Mouse (Mus musculus) kidney, adult 2 months (tissue): ENCODE data around the gene Trim27. TPM values are rescaled to one million over a fixed set of nuclear protein-coding genes. Genes with fewer than 3 reads are reported as not detected.

Experiments used
- DNase-seq: peaks from one replicate; pipeline ENCODE4 v3.0.0; 2021
- H3K27ac ChIP-seq: fragments of 200-500 bp; 2 replicates; pipeline ENCODE4 v1.5.1; 2012; ENCODE audit warnings: low read depth, low read length, control low read depth, inconsistent platforms; ENCODE audit not compliant: insufficient read depth
- H3K27me3 ChIP-seq: fragments of 200-500 bp; replicated peaks from 2 replicates; pipeline ENCODE4 v1.6.1; 2012; ENCODE audit warnings: mild to moderate bottlenecking, moderate library complexity, low read length, inconsistent platforms; ENCODE audit not compliant: control insufficient read depth, insufficient read depth
- H3K36me3 ChIP-seq: fragments of 200-500 bp; 2 replicates; pipeline ENCODE4 v1.6.1; 2012; ENCODE audit warnings: mild to moderate bottlenecking, moderate library complexity, low read length, inconsistent platforms; ENCODE audit not compliant: control insufficient read depth, insufficient read depth
- H3K4me1 ChIP-seq: fragments of 200-500 bp; 2 replicates; pipeline ENCODE4 v1.6.1; 2011; ENCODE audit warnings: low read length; ENCODE audit not compliant: control insufficient read depth, insufficient read depth
- H3K4me3 ChIP-seq: fragments of 200-500 bp; 2 replicates; pipeline ENCODE4 v1.5.1; 2011; ENCODE audit warnings: mild to moderate bottlenecking, low read depth, low read length, control low read depth; ENCODE audit not compliant: insufficient read depth
- CTCF ChIP-seq: fragments of 200-500 bp; conservative IDR thresholded peaks from 2 replicates; pipeline ENCODE4 v1.5.1; 2011; ENCODE audit warnings: low read depth, mild to moderate bottlenecking, control low read depth, low read length, moderate library complexity, mixed read lengths; ENCODE audit not compliant: insufficient read depth, insufficient read length
- POLR2A ChIP-seq: fragments of 200-500 bp; IDR thresholded peaks from one replicate; pipeline ENCODE4 v1.6.1; 2011; ENCODE audit warnings: low read depth, low read length, control low read depth
- WGBS: fragments of 180-500 bp; shearing (Covaris S2); methylation state at CpG from one replicate; pipeline ENCODE4 v1.1.7; 2018; 5-methylcytosine and 5-hydroxymethylcytosine counted together
- polyA plus RNA-seq: library from polyadenylated mRNA; depleted of rRNA; stranded (reverse); fragments of >200 nt; gene quantifications from 2 replicates; pipeline ENCODE4 v1.2.3, GENCODE M21; 2012

Trim27 gene
- polyA plus RNA-seq, 1 experiment: 30.2 TPM

DNA sequence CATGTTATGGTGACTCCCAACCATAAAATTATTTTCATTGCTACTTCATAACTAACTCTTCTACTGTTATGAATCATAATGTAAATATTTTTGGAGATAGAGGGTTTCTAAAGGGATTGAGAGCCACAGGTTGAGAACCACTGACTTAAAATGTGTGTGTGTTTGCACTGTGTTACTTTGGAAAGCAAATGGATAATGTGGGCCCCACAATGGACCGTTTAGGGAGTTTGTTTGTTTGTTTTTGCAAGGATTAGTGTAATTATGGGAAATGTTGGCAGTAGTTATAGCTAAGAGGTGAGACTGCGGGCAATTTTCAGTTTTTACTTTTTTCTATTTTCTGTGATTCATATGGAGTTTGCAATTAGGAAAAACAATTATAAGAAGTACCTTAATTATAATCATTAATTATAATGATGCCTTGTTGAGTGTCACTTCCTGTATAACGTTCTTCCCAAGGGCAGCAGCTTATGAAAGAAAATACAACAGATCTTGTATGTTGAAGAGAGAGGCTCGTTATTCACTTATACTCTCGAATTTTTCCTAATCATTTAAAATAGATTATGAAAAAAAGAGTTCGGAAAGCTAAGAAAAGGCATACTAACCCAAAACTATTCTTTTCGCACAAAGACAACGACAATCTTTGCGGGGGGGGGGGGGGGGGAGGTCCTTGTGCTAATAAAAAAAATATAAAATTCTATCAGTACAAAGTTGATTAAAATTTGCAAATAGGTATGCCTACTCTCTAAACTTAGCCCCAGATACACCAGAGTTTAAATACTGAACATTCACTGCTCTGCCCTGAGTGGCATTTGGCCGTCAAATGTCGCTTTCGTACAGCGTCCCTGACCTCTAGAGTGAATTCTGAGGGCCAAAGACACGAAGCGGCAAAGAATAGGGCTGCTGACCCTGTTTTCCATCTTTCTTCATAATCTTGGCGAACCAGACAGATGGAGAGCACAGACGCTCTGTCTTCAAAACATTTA is 20.1 kb downstream of the Trim27 start:
- TF ChIP-seq POLR2A: no peak
- TF ChIP-seq CTCF: no peak
- no peaks in the 10 kb centered on the region for H3K36me3 ChIP-seq
- peak overlapping the region; percentile 65 for H3K4me3 ChIP-seq
- H3K27ac ChIP-seq: peak overlapping the region; percentile 21; the same call in 1 of the 2 replicates
- no peak for DNase-seq
- no peaks in the 10 kb centered on the region; the same call in 1 of the 2 replicates for H3K27me3 ChIP-seq
- 9% methylated on average over 17 of the region's 17 CpGs for WGBS
- H3K4me1 ChIP-seq: no peaks in the 10 kb centered on the region

DNA sequence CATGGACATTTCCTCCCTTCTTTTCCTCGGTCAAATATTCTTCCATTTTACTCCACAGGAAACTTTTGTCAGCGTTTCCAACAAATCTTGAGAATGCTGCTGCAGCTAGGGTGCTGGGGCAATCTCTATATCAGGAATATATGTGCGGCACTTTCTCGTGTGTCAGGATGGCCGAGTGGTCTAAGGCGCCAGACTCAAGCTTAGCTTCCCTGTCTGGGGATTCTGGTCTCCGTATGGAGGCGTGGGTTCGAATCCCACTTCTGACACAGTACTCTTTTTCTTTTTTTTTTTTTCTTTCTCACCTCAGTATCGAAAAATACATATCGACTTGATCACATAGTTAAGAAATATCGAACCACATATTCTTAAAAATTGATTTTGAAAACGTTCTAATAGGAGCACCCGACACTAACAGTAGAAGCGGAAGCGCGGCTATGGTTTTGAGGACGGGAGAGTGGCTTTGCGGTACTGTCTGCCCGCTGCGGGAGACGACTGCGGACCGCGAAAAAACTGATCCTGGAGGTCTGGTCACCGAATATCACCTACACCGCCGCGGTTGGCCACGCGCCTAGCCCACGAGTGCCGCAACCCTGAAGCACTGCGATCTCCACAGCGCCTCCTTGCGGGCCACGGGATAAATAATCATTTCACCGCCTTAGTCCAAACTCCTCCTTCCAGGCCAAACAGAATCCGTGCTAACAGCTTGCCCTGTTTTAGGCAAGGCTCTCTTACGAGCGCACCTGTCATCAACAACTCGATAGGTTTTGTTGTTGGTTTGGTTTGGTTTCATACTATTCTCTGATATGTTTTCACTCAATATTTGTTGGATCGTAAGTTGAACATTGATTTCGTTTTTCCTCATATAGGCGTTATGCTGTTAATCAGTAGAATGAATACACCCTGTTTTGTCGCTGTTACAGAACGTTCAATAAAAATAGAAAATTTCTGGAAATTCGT is 21.1 kb downstream of the Trim27 start:
- peak overlapping the region; percentile 87 for H3K4me3 ChIP-seq
- H3K27me3 ChIP-seq: no peaks in the 10 kb centered on the region
- no peaks in the 10 kb centered on the region for H3K4me1 ChIP-seq
- DNase-seq: peak; percentile 96
- TF ChIP-seq POLR2A (no peak), CTCF (peak; percentile 86)
- H3K27ac ChIP-seq: peak overlapping the region; percentile 21; the same call in 1 of the 2 replicates
- no peaks in the 10 kb centered on the region for H3K36me3 ChIP-seq
- WGBS: 5% methylated on average over 48 of the region's 48 CpGs

- WGBS: 11% methylated on average over 20 of the region's 20 CpGs
- Histone ChIP-seq H3K4me3 (peak overlapping the region; percentile 16; the same call in 1 of the 2 replicates), H3K27ac (no peak overlapping the region), H3K27me3 (no peaks in the 10 kb centered on the region), H3K36me3 (no peaks in the 10 kb centered on the region), H3K4me1 (no peaks in the 10 kb centered on the region)
- no peak for TF ChIP-seq POLR2A
- TF ChIP-seq CTCF: no peak
- DNase-seq: peak; percentile 59
Measured at GRCm38 (mm10) chr13:21215275-21215983, 36.2 kb downstream of the Trim27 start.

DNA sequence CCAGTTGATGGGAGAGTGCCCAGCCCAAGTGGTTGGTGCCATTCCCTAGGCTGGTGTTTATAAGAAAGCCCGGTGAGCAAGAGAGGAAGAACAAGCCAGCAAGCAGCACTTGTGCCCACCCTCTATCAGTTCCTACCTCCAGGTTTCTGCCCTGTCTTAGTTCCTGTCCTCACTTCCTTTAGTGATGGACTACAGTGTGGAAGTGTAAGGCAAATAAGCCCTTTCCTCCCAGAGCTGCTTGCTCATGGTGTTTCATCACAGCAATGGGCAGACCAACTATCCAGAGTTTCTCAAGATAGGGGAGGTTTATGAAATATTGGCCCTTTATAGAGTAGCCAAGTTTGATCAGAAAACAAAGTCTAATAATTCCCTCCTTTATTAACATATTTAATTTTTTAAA is 37.5 kb downstream of the Trim27 start:
- no peaks in the 10 kb centered on the region for H3K27me3 ChIP-seq
- no peak for DNase-seq
- TF ChIP-seq CTCF (no peak), POLR2A (no peak)
- no peak overlapping the region for H3K4me3 ChIP-seq
- no peak overlapping the region for H3K27ac ChIP-seq
- WGBS: 56% methylated on average over 1 of the region's 1 CpGs
- no peaks in the 10 kb centered on the region for H3K4me1 ChIP-seq
- no peaks in the 10 kb centered on the region for H3K36me3 ChIP-seq

DNA sequence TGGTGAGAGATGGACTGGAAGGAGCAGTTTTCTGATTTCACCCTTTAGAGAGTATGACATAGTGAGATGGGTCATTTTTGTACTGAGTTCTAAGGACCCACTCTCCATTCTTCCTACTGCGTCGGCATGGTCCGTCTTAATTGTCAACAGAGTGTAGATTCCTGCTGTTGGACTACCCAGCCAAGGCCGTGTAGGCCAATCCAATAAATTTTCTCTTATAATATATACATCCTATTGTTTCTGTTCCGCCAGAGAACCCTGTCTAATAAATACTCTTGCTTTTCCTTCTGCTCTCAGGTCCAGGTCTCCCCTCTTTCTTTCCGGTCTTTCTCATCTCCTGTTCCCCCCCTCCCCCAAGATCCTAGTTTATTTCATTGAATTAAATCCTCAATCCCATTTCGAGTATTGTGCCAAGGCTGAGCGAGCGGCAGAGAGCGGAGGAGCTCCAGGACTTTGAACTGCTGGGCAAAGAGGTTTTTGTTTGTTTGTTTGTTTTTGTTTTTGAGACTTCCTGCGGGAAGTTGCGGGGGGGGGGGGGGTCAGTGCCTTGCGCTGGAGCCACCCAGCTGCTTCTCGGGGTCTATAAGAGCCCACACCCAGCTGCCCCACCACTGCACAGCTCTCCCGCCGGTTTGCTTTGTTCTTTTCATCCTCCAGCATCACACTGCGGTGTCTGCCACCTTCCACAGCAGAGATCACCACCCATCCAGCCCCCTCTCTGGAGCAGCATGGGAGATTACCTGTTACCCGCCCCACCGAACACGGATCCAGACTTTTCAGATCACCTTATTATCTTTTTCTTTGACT is 42.6 kb downstream of the Trim27 start:
- Histone ChIP-seq H3K36me3 (no peaks in the 10 kb centered on the region), H3K27ac (no peak overlapping the region), H3K4me3 (peak overlapping the region; percentile 45), H3K4me1 (no peaks in the 10 kb centered on the region), H3K27me3 (no peaks in the 10 kb centered on the region)
- WGBS: 31% methylated on average over 20 of the region's 20 CpGs
- no peak for DNase-seq
- TF ChIP-seq POLR2A (no peak), CTCF (no peak)

DNA sequence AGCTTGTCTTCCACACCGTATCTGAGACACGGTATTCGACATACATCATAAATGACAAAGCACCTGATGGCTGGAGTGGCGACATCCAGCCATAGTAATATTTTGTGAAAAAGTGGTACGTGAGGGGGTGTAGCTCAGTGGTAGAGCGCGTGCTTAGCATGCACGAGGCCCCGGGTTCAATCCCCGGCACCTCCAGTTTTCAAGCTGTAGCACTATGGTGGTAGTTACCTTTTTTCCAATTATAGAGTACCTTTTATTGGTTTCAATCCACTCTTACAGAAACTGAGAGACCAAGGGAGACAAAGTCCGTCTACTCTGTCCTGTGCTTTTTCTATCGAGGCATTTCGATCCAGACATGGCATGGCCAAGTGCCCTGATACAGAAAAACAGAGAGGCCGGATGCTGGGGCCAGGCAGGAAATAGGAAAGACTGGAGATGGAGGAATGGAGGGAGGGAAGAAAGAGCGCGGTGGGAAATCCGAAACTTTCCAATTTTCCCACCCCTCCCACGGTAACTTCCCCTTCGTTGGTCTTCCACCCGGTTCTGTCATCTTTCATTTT is 43.3 kb downstream of the Trim27 start:
- peak; percentile 82 for DNase-seq
- TF ChIP-seq CTCF: no peak
- no peak for TF ChIP-seq POLR2A
- Histone ChIP-seq H3K36me3 (no peaks in the 10 kb centered on the region), H3K4me3 (peak overlapping the region; percentile 45), H3K27me3 (no peaks in the 10 kb centered on the region), H3K4me1 (no peaks in the 10 kb centered on the region), H3K27ac (no peak overlapping the region)
- 11% methylated on average over 20 of the region's 20 CpGs for WGBS
